Mouse (Mus musculus) liver, embryonic 16.5 days (tissue): ENCODE data around the gene Gm43552. TPM values are rescaled to one million over a fixed set of nuclear protein-coding genes. Genes with fewer than 3 reads are reported as not detected.

Source experiments
- ATAC-seq: fragments of 200-750 bp; cut with Nextera tagmentation; 2 replicates; pipeline ENCODE4 v1.8.0; 2017; ENCODE audit warnings: low read depth, mild to moderate bottlenecking, moderate number of reproducible peaks, moderate library complexity
- H3K27ac ChIP-seq: fragments of 300-500 bp; sonication (generic); 2 replicates; pipeline ENCODE4 v1.5.1; 2014; ENCODE audit warnings: mild to moderate bottlenecking, low read length
- H3K27me3 ChIP-seq: fragments of 300-500 bp; sonication (generic); 2 replicates; pipeline ENCODE4 v1.6.1; 2014; ENCODE audit warnings: low read depth, low read length, mixed read lengths; ENCODE audit not compliant: control insufficient read depth, insufficient read depth
- H3K36me3 ChIP-seq: fragments of 300-500 bp; sonication (generic); 2 replicates; pipeline ENCODE4 v1.6.1; 2014; ENCODE audit warnings: mild to moderate bottlenecking; ENCODE audit not compliant: control insufficient read depth, insufficient read depth
- H3K4me1 ChIP-seq: fragments of 300-500 bp; sonication (generic); 2 replicates; pipeline ENCODE4 v1.6.1; 2014; ENCODE audit warnings: low read depth, low read length, mixed read lengths; ENCODE audit not compliant: control insufficient read depth
- H3K4me2 ChIP-seq: fragments of 300-500 bp; sonication (generic); 2 replicates; pipeline ENCODE4 v1.6.1; 2014; ENCODE audit warnings: low read depth, low read length, mixed read lengths
- H3K4me3 ChIP-seq: fragments of 300-500 bp; sonication (generic); 2 replicates; pipeline ENCODE4 v1.5.1; 2014; ENCODE audit warnings: low read depth, mild to moderate bottlenecking, low read length
- H3K9ac ChIP-seq: fragments of 300-500 bp; sonication (generic); 2 replicates; pipeline ENCODE4 v1.6.1; 2014; ENCODE audit warnings: low read depth, low read length
- H3K9me3 ChIP-seq: fragments of 300-500 bp; sonication (generic); replicated peaks from 2 replicates; pipeline ENCODE4 v1.6.1; 2016; ENCODE audit warnings: low read length; ENCODE audit not compliant: control insufficient read depth
- WGBS: fragments of 180-500 bp; shearing (Covaris S2); extraction: QIAGEN DNeasy Blood & Tissue Kit; methylation state at CpG from one replicate; pipeline ENCODE4 v1.1.7; 2014; ENCODE audit not compliant: insufficient replicate concordance; 5-methylcytosine and 5-hydroxymethylcytosine counted together
- polyA plus RNA-seq: library from polyadenylated mRNA; unstranded; fragments of >200 nt; fragmentation: Nextera tagmentation; extraction: Ambion mirVana; gene quantifications from 2 replicates; pipeline ENCODE4 v1.2.1, GENCODE M21; 2015

The Gm43552 gene
- polyA plus RNA-seq, 1 experiment from 2014 or later = not detected

DNA sequence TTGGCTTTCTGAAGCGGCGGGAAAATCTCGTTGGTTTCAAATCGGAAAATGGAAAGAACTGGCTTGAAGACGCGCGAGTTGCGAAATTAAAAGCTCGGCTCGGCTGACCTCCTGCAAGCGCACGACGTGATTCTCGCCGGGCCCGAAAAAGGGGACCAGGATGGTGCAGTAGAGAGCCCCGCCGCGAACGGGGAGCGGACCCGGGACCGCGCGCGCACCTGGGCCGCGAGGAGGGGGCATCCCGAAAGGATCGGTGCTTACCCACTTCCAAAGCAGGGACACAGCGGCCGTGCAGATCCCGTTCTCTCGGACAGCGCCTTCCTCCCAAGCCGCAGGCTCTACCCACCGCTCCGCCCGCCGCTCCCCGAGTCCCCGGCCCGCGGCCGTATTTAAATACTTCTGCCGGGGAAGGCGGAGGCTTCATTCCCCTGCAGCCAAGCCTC lies 57.2 kb downstream of the Gm43552 start:
- WGBS = under 1% methylated on average over 35 of the region's 47 CpGs
- H3K4me2 ChIP-seq = peak overlapping the region; percentile 90
- H3K4me3 ChIP-seq = peak overlapping the region; percentile 84
- no peak; the same call in 1 of the 2 replicates for ATAC-seq
- H3K4me1 ChIP-seq = peaks cover 10% of the 10 kb centered on the region
- no peaks in the 10 kb centered on the region for H3K36me3 ChIP-seq
- H3K9me3 ChIP-seq = no peaks in the 10 kb centered on the region
- H3K27ac ChIP-seq = peak overlapping the region; percentile 61; the same call in 1 of the 2 replicates
- H3K9ac ChIP-seq = peak overlapping the region; percentile 78
- no peaks in the 10 kb centered on the region for H3K27me3 ChIP-seq

DNA sequence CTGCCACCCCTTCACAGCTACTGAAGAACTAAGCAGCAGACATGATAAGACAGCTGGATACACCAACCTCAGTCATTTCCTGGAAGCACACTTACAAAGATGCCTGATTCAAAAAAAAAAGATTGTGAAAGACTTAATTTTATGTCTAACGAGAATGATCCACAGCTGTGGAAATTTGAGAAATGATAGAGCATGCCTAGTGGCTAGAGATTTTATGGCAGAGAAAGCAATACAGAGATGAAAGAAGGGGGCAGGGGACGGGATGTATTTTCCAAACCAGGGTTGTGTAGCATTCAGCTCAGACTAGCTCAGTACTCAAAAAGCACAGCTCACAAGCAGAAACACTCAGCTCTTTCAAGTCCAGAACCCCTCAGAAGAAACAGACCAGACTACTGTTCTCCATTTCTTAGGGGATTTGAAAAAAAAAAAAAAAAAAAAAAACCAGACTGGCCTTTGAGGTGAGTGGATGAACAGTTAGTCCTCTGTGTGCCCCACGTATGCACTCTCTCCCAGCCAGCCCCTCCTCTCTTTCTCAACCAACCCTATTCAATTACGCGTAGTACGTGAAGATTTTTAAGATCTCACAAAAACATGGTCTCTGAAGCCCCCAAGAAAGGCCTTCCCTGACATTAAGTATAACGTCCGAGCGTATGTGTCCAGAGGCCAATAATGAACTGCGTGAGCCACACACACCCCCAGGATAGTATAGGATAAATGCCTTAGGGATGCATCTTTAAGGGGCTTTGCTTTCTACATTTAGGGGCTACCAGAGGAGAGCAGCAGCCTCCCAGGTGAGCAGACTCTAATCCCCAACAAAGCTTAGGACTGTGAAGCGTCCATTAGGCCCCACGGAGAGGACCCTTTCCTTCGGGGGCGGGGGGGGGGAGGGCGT lies 57.9 kb downstream of the Gm43552 start:
- no peak overlapping the region for H3K27ac ChIP-seq
- H3K27me3 ChIP-seq = no peaks in the 10 kb centered on the region
- ATAC-seq = no peak
- H3K4me1 ChIP-seq = peaks cover 10% of the 10 kb centered on the region
- H3K4me3 ChIP-seq = peak overlapping the region; percentile 84
- H3K36me3 ChIP-seq = no peaks in the 10 kb centered on the region
- WGBS = 16% methylated on average over 15 of the region's 15 CpGs
- H3K4me2 ChIP-seq = peak overlapping the region; percentile 90
- no peaks in the 10 kb centered on the region for H3K9me3 ChIP-seq
- H3K9ac ChIP-seq = peak overlapping the region; percentile 78

DNA sequence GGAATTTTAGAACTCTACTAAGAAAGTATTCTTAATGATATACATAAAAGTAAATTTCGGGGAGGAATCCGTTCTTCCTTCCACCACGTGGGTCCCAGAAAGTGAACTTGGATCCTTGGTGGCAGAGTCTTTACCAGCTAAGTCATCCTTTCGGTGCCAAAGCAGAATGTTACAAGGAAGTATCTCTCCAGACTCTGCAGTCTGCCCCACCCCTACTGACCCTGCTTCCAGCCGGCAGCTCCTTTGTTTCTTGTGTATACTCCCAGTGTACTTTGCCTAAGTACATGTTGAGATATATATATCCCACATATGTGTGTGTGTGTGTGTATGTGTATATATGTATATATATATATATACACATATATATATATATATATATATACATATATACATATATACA lies 63.2 kb downstream of the Gm43552 start:
- no peak for ATAC-seq
- H3K36me3 ChIP-seq = no peaks in the 10 kb centered on the region
- WGBS = 79% methylated on average over 5 of the region's 5 CpGs

DNA sequence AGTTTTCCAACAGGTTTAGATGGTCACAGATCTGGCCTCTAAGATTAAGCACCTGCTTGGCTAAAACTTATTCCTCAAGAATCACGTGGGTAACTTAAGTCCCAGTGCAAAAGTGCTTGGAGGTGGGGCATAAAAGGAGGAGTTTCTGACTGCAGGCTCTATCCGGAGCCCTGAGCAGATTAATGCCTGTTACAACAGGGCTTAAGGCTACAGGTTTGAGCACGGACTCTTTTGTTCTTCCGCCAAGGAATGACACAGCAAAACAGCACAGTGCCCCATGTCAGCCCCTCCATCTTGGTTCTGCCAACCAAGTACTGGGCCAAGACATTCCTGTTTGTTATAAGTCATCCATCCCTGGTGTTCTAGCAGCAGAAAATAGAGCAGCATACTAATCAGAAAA lies 64.3 kb downstream of the Gm43552 start:
- H3K36me3 ChIP-seq = no peaks in the 10 kb centered on the region
- no peak overlapping the region for H3K9ac ChIP-seq
- H3K9me3 ChIP-seq = no peaks in the 10 kb centered on the region
- ATAC-seq = no peak
- no peak overlapping the region for H3K4me3 ChIP-seq
- WGBS = 43% methylated on average over 4 of the region's 4 CpGs
- H3K27ac ChIP-seq = no peak overlapping the region
- no peaks in the 10 kb centered on the region for H3K27me3 ChIP-seq
- H3K4me1 ChIP-seq = no peaks in the 10 kb centered on the region
- no peak overlapping the region for H3K4me2 ChIP-seq

More for the DNA sequence above, 63.2 kb downstream of the Gm43552 start:
- no peak overlapping the region for H3K9ac ChIP-seq
- H3K27me3 ChIP-seq = no peaks in the 10 kb centered on the region
- H3K9me3 ChIP-seq = no peaks in the 10 kb centered on the region
- H3K27ac ChIP-seq = no peak overlapping the region
- H3K4me2 ChIP-seq = no peak overlapping the region
- H3K4me1 ChIP-seq = no peaks in the 10 kb centered on the region; the same call in 1 of the 2 replicates
- no peak overlapping the region for H3K4me3 ChIP-seq

DNA sequence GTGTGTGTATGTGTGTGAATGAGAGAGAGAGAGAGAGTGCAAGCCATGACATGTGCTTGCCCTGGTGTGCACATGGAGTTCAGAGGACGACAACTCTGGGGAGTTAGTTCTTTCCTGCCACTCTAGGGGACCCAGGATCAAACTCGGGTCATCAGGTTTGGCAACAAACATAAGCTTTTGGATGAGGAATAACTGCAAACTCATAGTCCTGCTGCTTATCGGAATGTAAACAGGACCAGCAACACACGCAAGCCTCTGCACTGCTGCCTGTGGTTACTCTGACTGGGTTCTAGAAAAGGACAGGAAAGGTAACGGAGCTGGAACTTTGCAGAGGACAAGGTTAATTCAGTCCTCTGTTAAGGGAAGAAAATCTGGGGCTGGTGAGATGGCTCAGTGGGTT lies 67.4 kb downstream of the Gm43552 start:
- Histone ChIP-seq H3K27ac (no peak overlapping the region), H3K4me1 (peaks cover 6% of the 10 kb centered on the region), H3K4me2 (no peak overlapping the region), H3K9ac (no peak overlapping the region), H3K27me3 (no peaks in the 10 kb centered on the region), H3K4me3 (no peak overlapping the region), H3K9me3 (no peaks in the 10 kb centered on the region), H3K36me3 (no peaks in the 10 kb centered on the region)
- ATAC-seq = no peak
- WGBS = 72% methylated on average over 5 of the region's 5 CpGs

DNA sequence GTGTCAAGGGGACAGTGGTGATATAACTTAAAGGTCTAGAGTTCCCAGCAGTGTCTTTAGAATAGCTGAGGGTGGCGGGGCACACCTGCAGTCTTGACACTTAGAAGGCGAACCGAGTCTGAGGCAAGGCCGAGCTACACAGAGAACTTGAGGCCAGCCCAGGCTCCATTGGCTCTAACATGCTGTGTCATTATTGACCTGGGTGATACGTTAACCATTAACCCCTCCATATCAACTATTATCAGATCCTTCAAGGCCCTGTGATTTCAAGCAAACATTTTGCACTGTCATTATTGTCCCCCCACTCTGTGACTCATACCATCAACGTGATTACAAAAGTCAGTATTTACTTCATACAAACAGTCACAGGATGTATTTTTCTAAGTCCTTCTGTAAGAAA lies 68.4 kb downstream of the Gm43552 start:
- Histone ChIP-seq H3K9ac (no peak overlapping the region), H3K9me3 (no peaks in the 10 kb centered on the region), H3K4me1 (peaks cover 8% of the 10 kb centered on the region), H3K4me2 (no peak overlapping the region), H3K36me3 (no peaks in the 10 kb centered on the region), H3K4me3 (no peak overlapping the region), H3K27me3 (no peaks in the 10 kb centered on the region), H3K27ac (no peak overlapping the region)
- WGBS = 53% methylated on average over 6 of the region's 6 CpGs
- peak; percentile 64 for ATAC-seq

DNA sequence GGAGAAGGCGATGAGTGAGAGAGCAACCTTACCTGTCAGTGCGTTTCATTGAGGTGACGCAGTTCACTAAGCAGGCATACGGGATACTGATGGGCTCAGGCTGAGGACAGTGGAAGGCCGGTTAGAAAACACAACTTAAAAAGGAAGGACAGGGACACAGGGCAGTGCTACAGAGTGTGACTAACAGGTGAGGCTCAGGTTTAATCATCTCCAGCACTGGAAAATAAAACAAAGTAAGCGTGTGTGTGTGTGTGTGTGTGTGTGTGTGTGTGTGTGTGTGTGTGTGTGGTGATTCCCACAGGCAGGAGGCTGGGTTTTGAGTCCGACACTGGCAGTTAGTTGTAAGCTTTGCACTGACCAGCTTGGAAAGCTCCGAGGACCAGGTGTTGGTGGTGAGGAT lies 69.8 kb downstream of the Gm43552 start:
- Histone ChIP-seq H3K9ac (no peak overlapping the region), H3K4me2 (no peak overlapping the region), H3K27ac (no peak overlapping the region), H3K4me3 (no peak overlapping the region), H3K27me3 (no peaks in the 10 kb centered on the region), H3K9me3 (no peaks in the 10 kb centered on the region), H3K36me3 (no peaks in the 10 kb centered on the region), H3K4me1 (peaks cover 8% of the 10 kb centered on the region)
- WGBS = 83% methylated on average over 8 of the region's 8 CpGs
- no peak for ATAC-seq

DNA sequence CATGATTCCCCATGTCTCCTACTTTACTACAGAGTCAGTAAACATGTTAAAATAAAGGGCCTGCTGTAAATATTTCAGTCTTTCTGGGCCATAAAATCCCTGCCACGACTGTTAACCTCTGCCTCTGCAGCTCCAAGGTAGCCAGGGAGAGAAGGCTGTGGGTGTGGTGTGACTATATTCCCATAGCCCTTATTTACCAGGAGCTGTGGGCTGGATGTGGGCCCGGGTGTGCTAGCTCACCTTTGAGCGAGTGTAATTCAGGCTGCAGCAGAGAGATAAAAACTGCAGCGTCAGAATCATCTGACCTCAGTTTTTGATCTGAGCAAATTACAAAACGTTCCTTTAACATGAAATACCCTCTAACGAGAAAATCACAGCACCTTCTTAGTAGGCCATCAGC lies 71.8 kb downstream of the Gm43552 start:
- peak; percentile 44; the same call in 1 of the 2 replicates for ATAC-seq
- Histone ChIP-seq H3K9me3 (no peaks in the 10 kb centered on the region), H3K27ac (no peak overlapping the region), H3K4me2 (no peak overlapping the region), H3K36me3 (no peaks in the 10 kb centered on the region), H3K9ac (no peak overlapping the region), H3K4me3 (no peak overlapping the region), H3K27me3 (no peaks in the 10 kb centered on the region), H3K4me1 (peaks cover 15% of the 10 kb centered on the region)
- 17% methylated on average over 6 of the region's 6 CpGs for WGBS

DNA sequence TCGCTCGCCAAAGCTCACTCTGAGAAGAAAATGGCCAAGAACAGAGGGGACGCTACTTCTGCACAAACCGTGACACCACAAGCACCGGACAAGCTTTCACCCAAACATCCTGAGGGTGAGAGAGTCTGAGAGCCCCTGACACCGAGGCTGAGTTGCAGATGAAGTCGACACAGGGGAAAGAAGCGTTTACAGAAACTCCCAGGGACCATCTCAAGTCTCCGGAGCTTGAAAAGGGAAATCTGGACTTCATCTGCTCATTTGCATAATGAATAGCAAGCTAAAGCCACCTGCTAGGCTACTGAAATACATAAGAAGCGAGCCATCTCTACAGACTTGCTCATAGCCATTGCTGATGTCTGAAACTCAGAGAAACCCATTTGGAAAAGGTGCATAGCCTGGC lies 73.5 kb downstream of the Gm43552 start:
- H3K4me1 ChIP-seq = peaks cover 23% of the 10 kb centered on the region
- no peak overlapping the region for H3K9ac ChIP-seq
- H3K4me3 ChIP-seq = no peak overlapping the region
- H3K27ac ChIP-seq = no peak overlapping the region
- H3K27me3 ChIP-seq = no peaks in the 10 kb centered on the region
- no peaks in the 10 kb centered on the region for H3K9me3 ChIP-seq
- no peak for ATAC-seq
- WGBS = 84% methylated on average over 10 of the region's 10 CpGs
- no peak overlapping the region for H3K4me2 ChIP-seq
- H3K36me3 ChIP-seq = no peaks in the 10 kb centered on the region
